Mouse (Mus musculus): ENCODE measurements around the gene Actl7b. TPM values are rescaled to one million over a fixed set of nuclear protein-coding genes. Genes with fewer than 3 reads are reported as not detected.

The Actl7b gene
- total RNA-seq, 2 experiments from 2014 or later = not detected

GRCm38 (mm10) chr4:56717932-56718331 lies 23.3 kb downstream of the Actl7b start:
- intact Hi-C loops (cut with DNase I) = no loop called here
- DNase-seq = no peak

- DNase-seq = no peak
- intact Hi-C loops (cut with DNase I) = no loop called here
Observed at GRCm38 (mm10) chr4:56716801-56717200, 24.4 kb downstream of the Actl7b start.

DNA sequence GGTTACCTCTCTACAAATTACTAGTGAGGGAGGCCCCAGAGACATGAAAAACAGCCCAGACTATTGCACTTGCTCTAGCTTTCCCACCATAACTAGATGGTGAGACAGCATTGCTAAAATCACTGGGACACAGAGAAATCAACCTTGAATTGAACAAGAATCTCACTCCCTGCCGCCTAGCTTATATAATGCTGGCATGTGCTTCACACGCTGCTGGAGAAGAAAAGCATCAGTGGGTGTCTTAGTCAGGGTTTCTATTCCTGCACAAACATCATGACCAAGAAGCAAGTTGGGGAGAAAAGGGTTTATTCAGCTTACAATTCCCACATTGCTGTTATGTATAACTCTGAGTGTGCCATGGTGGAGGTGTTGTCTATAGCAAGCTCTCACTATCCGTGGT lies 28.1 kb downstream of the Actl7b start:
- no peak for DNase-seq
- intact Hi-C loops (cut with DNase I) = no loop called here

- intact Hi-C loops (cut with DNase I) = no loop called here
- DNase-seq = no peak
Observed at GRCm38 (mm10) chr4:56702234-56702633, 39.0 kb downstream of the Actl7b start.

- intact Hi-C loops (cut with DNase I) = no loop called here
- DNase-seq = no peak
Observed at GRCm38 (mm10) chr4:56698671-56699070, 42.6 kb downstream of the Actl7b start.

- no peak for DNase-seq
- intact Hi-C loops (cut with DNase I) = no loop called here
Observed at GRCm38 (mm10) chr4:56696401-56696800, 44.8 kb downstream of the Actl7b start.

Other genes starting within 250 kb of the Actl7b start
- not detected for gene Gm26657, start 1.4 kb downstream of the Actl7b start, total RNA-seq (2021)
- gene Actl7a, start 2.0 kb upstream of the Actl7b start, total RNA-seq (2021) = not detected
- gene Elp1, start 60.9 kb upstream of the Actl7b start, total RNA-seq (2021) = 10 to 100 TPM; 16.2 to 19.3 TPM
- gene Fam206a, start 60.9 kb upstream of the Actl7b start, total RNA-seq (2021) = 1 to 10 TPM; 2.0 to 2.3 TPM
- 10 to 100 TPM; 22.3 to 32.9 TPM for gene Ctnnal1, start 123.7 kb upstream of the Actl7b start, total RNA-seq (2021)
- 10 to 100 TPM; 66.0 to 79.2 TPM for gene Tmem245, start 206.0 kb upstream of the Actl7b start, total RNA-seq (2021)
- under 1 TPM; 0.05 to 0.11 TPM for gene Frrs1l, start 248.9 kb upstream of the Actl7b start, total RNA-seq (2021)